Mouse (Mus musculus) spleen, postnatal 4 days (tissue): ENCODE measurements at regions not wholly inside any gene's neighbourhood (a gene's known extent, or its start where the extent isn't known, plus 50 kb on each side); places are given as distances from the start of the nearest gene placed in this dataset.

Experiments
- DNase-seq, 2 experiments: peaks; one replicate each; pipeline ENCODE4 v3.0.0; 2022; ENCODE audit warnings: low spot score in 2 of 2

GRCm38 (mm10) chr6:26033392-26033791, 224.3 kb upstream of the Pot1a start:
- no peak for DNase-seq

GRCm38 (mm10) chr6:26015388-26015787, 206.3 kb upstream of the Pot1a start:
- peak in 1 of 2 experiments; percentile 56 for DNase-seq

- no peak for DNase-seq
Observed at GRCm38 (mm10) chr6:25994044-25994443, 185.0 kb upstream of the Pot1a start.

- no peak for DNase-seq
Observed at GRCm38 (mm10) chr6:25978171-25978847, 169.3 kb upstream of the Pot1a start.

GRCm38 (mm10) chr6:25965452-25965851, 156.4 kb upstream of the Pot1a start:
- DNase-seq = no peak

- DNase-seq = no peak
Observed at GRCm38 (mm10) chr6:25931148-25931553, 122.1 kb upstream of the Pot1a start.

- DNase-seq = no peak
Observed at GRCm38 (mm10) chr6:25917852-25918465, 108.9 kb upstream of the Pot1a start.

- no peak for DNase-seq
Observed at GRCm38 (mm10) chr6:25914122-25914521, 105.1 kb upstream of the Pot1a start.

GRCm38 (mm10) chr6:25899944-25900343, 90.9 kb upstream of the Pot1a start:
- no peak for DNase-seq

- DNase-seq = no peak
Observed at GRCm38 (mm10) chr6:25894454-25895250, 85.6 kb upstream of the Pot1a start.

GRCm38 (mm10) chr6:25867922-25868321, 58.9 kb upstream of the Pot1a start:
- no peak for DNase-seq
